Mouse (Mus musculus): Measurements from ENCODE around the gene Art1. TPM values are rescaled to one million over a fixed set of nuclear protein-coding genes. Genes with fewer than 3 reads are reported as not detected.

Art1 gene
- polyA plus RNA-seq, 1 experiment = 0.99 TPM

GRCm38 (mm10) chr7:102103555-102103954, 2.0 kb downstream of the Art1 start:
- no peak overlapping the region for H3K4me3 ChIP-seq (ENCODE audit: low read depth, low read length)
- H3K36me3 ChIP-seq (ENCODE audit: control insufficient read depth, insufficient read depth, low read length, poor library complexity, severe bottlenecking) = no peaks in the 10 kb centered on the region
- TF ChIP-seq EP300 (IDR thresholded peaks at IDR 0.05; ENCODE audit: insufficient read depth, low read depth, low read length) (no peak), POLR2A (IDR thresholded peaks at IDR 0.05; ENCODE audit: insufficient read depth, low read length) (no peak), CTCF (IDR thresholded peaks at IDR 0.05; ENCODE audit: low read depth, low read length) (no peak)
- H3K4me1 ChIP-seq (ENCODE audit: control insufficient read depth, insufficient read depth, low read length) = peaks cover 9% of the 10 kb centered on the region
- no peaks in the 10 kb centered on the region for H3K27me3 ChIP-seq (ENCODE audit: control insufficient read depth, insufficient read depth, low read length, poor library complexity, severe bottlenecking)
- H3K9me3 ChIP-seq (replicated peaks; ENCODE audit: control insufficient read depth, insufficient read depth, low read length, poor library complexity, severe bottlenecking) = no peaks in the 10 kb centered on the region
- no peak overlapping the region for H3K27ac ChIP-seq (ENCODE audit: insufficient read depth, low read length)
- H3K9ac ChIP-seq (ENCODE audit: low read depth, poor library complexity, severe bottlenecking) = no peak overlapping the region

- Histone ChIP-seq H3K9me3 (replicated peaks; ENCODE audit: control insufficient read depth, insufficient read depth, low read length, poor library complexity, severe bottlenecking) (no peaks in the 10 kb centered on the region), H3K36me3 (ENCODE audit: control insufficient read depth, insufficient read depth, low read length, poor library complexity, severe bottlenecking) (no peaks in the 10 kb centered on the region), H3K4me3 (ENCODE audit: low read depth, low read length) (no peak overlapping the region), H3K27me3 (ENCODE audit: control insufficient read depth, insufficient read depth, low read length, poor library complexity, severe bottlenecking) (no peaks in the 10 kb centered on the region), H3K4me1 (ENCODE audit: control insufficient read depth, insufficient read depth, low read length) (peaks cover 9% of the 10 kb centered on the region), H3K9ac (ENCODE audit: low read depth, poor library complexity, severe bottlenecking) (no peak overlapping the region), H3K27ac (ENCODE audit: insufficient read depth, low read length) (no peak overlapping the region)
- TF ChIP-seq EP300 (IDR thresholded peaks at IDR 0.05; ENCODE audit: insufficient read depth, low read depth, low read length) (no peak), POLR2A (IDR thresholded peaks at IDR 0.05; ENCODE audit: insufficient read depth, low read length) (no peak), CTCF (IDR thresholded peaks at IDR 0.05; ENCODE audit: low read depth, low read length) (no peak)
Observed at GRCm38 (mm10) chr7:102104126-102104525, 2.6 kb downstream of the Art1 start.

GRCm38 (mm10) chr7:102106700-102107141, 5.2 kb downstream of the Art1 start:
- H3K9ac ChIP-seq (ENCODE audit: low read depth, poor library complexity, severe bottlenecking) = peak overlapping the region; percentile 67
- H3K27me3 ChIP-seq (ENCODE audit: control insufficient read depth, insufficient read depth, low read length, poor library complexity, severe bottlenecking) = no peaks in the 10 kb centered on the region
- H3K4me3 ChIP-seq (ENCODE audit: low read depth, low read length) = peak overlapping the region; percentile 59
- H3K9me3 ChIP-seq (replicated peaks; ENCODE audit: control insufficient read depth, insufficient read depth, low read length, poor library complexity, severe bottlenecking) = no peaks in the 10 kb centered on the region
- TF ChIP-seq CTCF (IDR thresholded peaks at IDR 0.05; ENCODE audit: low read depth, low read length) (peak; percentile 45), EP300 (IDR thresholded peaks at IDR 0.05; ENCODE audit: insufficient read depth, low read depth, low read length) (no peak)
- H3K27ac ChIP-seq (ENCODE audit: insufficient read depth, low read length) = no peak overlapping the region
- H3K4me1 ChIP-seq (ENCODE audit: control insufficient read depth, insufficient read depth, low read length) = peaks cover 3% of the 10 kb centered on the region
- H3K36me3 ChIP-seq (ENCODE audit: control insufficient read depth, insufficient read depth, low read length, poor library complexity, severe bottlenecking) = no peaks in the 10 kb centered on the region

- Histone ChIP-seq H3K36me3 (ENCODE audit: control insufficient read depth, insufficient read depth, low read length, poor library complexity, severe bottlenecking) (no peaks in the 10 kb centered on the region), H3K4me1 (ENCODE audit: control insufficient read depth, insufficient read depth, low read length) (no peaks in the 10 kb centered on the region)
Observed at GRCm38 (mm10) chr7:102108206-102108605, 6.7 kb downstream of the Art1 start.

GRCm38 (mm10) chr7:102109171-102109570, 7.6 kb downstream of the Art1 start, which contains the start of gene Art5:
Gene Art5 (minus strand): TSS chr7:102109489.
- Histone ChIP-seq H3K4me3 (ENCODE audit: low read depth, low read length) (no peak within 1 kb of the TSS), H3K4me1 (ENCODE audit: control insufficient read depth, insufficient read depth, low read length) (no peaks in the 10 kb centered on the region), H3K27ac (ENCODE audit: insufficient read depth, low read length) (no peak within 1 kb of the TSS), H3K9me3 (replicated peaks; ENCODE audit: control insufficient read depth, insufficient read depth, low read length, poor library complexity, severe bottlenecking) (no peaks in the 10 kb centered on the region), H3K27me3 (ENCODE audit: control insufficient read depth, insufficient read depth, low read length, poor library complexity, severe bottlenecking) (no peaks in the 10 kb centered on the region), H3K36me3 (ENCODE audit: control insufficient read depth, insufficient read depth, low read length, poor library complexity, severe bottlenecking) (no peaks in the 10 kb centered on the region), H3K9ac (ENCODE audit: low read depth, poor library complexity, severe bottlenecking) (no peak within 1 kb of the TSS)
- no peak for TF ChIP-seq EP300 (IDR thresholded peaks at IDR 0.05; ENCODE audit: insufficient read depth, low read depth, low read length)
- no peak for TF ChIP-seq CTCF (IDR thresholded peaks at IDR 0.05; ENCODE audit: low read depth, low read length)
- no peak for TF ChIP-seq POLR2A (IDR thresholded peaks at IDR 0.05; ENCODE audit: insufficient read depth, low read length)

More at GRCm38 (mm10) chr7:102108206-102108605, 6.7 kb downstream of the Art1 start:
- Histone ChIP-seq H3K9me3 (replicated peaks; ENCODE audit: control insufficient read depth, insufficient read depth, low read length, poor library complexity, severe bottlenecking) (no peaks in the 10 kb centered on the region), H3K27ac (ENCODE audit: insufficient read depth, low read length) (no peak overlapping the region), H3K9ac (ENCODE audit: low read depth, poor library complexity, severe bottlenecking) (no peak overlapping the region), H3K4me3 (ENCODE audit: low read depth, low read length) (no peak overlapping the region), H3K27me3 (ENCODE audit: control insufficient read depth, insufficient read depth, low read length, poor library complexity, severe bottlenecking) (no peaks in the 10 kb centered on the region)
- TF ChIP-seq POLR2A (IDR thresholded peaks at IDR 0.05; ENCODE audit: insufficient read depth, low read length) (no peak), EP300 (IDR thresholded peaks at IDR 0.05; ENCODE audit: insufficient read depth, low read depth, low read length) (no peak), CTCF (IDR thresholded peaks at IDR 0.05; ENCODE audit: low read depth, low read length) (no peak)

GRCm38 (mm10) chr7:102109746-102110145, 8.2 kb downstream of the Art1 start:
- H3K9me3 ChIP-seq (replicated peaks; ENCODE audit: control insufficient read depth, insufficient read depth, low read length, poor library complexity, severe bottlenecking) = no peaks in the 10 kb centered on the region
- no peaks in the 10 kb centered on the region for H3K36me3 ChIP-seq (ENCODE audit: control insufficient read depth, insufficient read depth, low read length, poor library complexity, severe bottlenecking)
- no peak overlapping the region for H3K4me3 ChIP-seq (ENCODE audit: low read depth, low read length)
- H3K27ac ChIP-seq (ENCODE audit: insufficient read depth, low read length) = no peak overlapping the region
- no peak overlapping the region for H3K9ac ChIP-seq (ENCODE audit: low read depth, poor library complexity, severe bottlenecking)
- TF ChIP-seq POLR2A (IDR thresholded peaks at IDR 0.05; ENCODE audit: insufficient read depth, low read length) = no peak
- no peak for TF ChIP-seq CTCF (IDR thresholded peaks at IDR 0.05; ENCODE audit: low read depth, low read length)
- TF ChIP-seq EP300 (IDR thresholded peaks at IDR 0.05; ENCODE audit: insufficient read depth, low read depth, low read length) = no peak
- no peaks in the 10 kb centered on the region for H3K27me3 ChIP-seq (ENCODE audit: control insufficient read depth, insufficient read depth, low read length, poor library complexity, severe bottlenecking)
- H3K4me1 ChIP-seq (ENCODE audit: control insufficient read depth, insufficient read depth, low read length) = no peaks in the 10 kb centered on the region

All from ES-Bruce4 (cell line).